Mouse (Mus musculus): ENCODE measurements around the gene Acly. TPM values are rescaled to one million over a fixed set of nuclear protein-coding genes. Genes with fewer than 3 reads are reported as not detected.

Acly gene
- polyA plus RNA-seq, 1 experiment from 2014 or later = 189 TPM

DNA sequence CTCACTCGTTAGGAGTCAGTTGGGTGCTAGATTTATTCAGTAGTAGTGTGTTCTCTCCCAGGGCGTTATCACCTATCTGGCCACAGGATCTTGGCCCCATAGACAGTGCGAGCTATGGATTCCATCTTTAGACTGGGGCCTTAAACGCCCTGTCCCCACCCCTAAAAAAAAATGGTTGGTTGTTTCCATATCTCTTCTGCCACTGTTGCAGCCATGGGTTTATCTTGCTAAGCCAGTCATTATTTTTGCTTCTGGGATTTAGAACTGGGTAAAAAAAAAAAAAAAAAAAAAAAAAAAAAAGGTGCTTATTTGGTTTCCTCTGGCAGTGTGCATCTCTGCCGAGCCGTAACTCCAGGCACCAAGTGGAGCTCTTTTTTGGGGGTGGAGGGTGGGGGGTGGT lies 36.9 kb upstream of the Acly start:
- Histone ChIP-seq H3K4me1 (peaks cover 4% of the 10 kb centered on the region), H3K27me3 (no peaks in the 10 kb centered on the region; the same call in 1 of the 2 replicates), H3K4me2 (no peak overlapping the region), H3K36me3 (no peaks in the 10 kb centered on the region), H3K9me3 (no peaks in the 10 kb centered on the region), H3K27ac (no peak overlapping the region), H3K4me3 (no peak overlapping the region), H3K9ac (no peak overlapping the region)
- ATAC-seq (ENCODE audit: insufficient number of reproducible peaks, low FRiP score, low TSS enrichment, low read depth) = no peak
- WGBS = 83% methylated on average over 6 of the region's 6 CpGs

DNA sequence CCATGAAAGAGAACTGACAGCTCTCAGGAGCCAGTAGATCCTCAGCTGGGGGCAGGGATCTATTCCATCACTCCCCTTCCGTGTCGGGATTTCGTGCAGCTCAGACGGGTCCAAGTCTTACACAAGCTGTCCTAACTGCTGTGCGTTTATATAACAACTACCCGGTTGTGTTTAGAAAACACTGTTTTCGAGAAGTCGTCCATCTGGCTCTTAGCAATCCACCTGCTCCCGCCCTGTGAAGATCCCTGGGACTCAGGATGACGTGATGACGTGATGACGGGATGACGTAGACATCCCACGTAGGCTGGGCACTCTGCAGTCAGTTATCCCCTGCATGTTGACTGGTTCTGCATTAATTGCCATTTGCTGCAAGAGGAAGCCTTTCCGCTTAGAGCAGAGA lies 36.5 kb upstream of the Acly start:
- WGBS = 78% methylated on average over 15 of the region's 15 CpGs
- Histone ChIP-seq H3K9me3 (no peaks in the 10 kb centered on the region), H3K4me3 (no peak overlapping the region), H3K27ac (no peak overlapping the region), H3K36me3 (no peaks in the 10 kb centered on the region), H3K4me1 (peaks cover 4% of the 10 kb centered on the region), H3K27me3 (no peaks in the 10 kb centered on the region; the same call in 1 of the 2 replicates), H3K9ac (no peak overlapping the region), H3K4me2 (no peak overlapping the region)
- ATAC-seq (ENCODE audit: insufficient number of reproducible peaks, low FRiP score, low TSS enrichment, low read depth) = no peak

DNA sequence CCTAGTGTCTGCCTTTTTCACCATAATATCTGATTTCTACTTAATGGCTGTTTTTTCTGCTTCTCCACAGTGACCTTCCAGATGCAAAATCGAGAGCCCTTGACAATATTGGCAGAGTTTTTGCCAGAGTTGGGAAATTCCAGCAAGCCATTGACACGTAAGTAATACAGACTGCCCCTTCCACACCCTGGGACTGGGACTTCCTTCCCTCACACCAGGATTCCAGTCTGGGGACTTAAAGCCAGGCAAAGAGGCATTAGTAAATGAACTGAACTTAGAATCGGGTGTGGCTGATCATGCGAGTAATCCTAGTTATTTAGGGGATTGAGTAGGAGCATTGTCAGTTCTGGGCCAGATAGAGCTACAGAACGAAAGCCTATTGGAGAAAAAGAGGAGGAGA lies 33.9 kb upstream of the Acly start:
- Histone ChIP-seq H3K9ac (no peak overlapping the region), H3K4me1 (no peaks in the 10 kb centered on the region), H3K36me3 (no peaks in the 10 kb centered on the region), H3K27ac (no peak overlapping the region), H3K27me3 (no peaks in the 10 kb centered on the region; the same call in 1 of the 2 replicates), H3K4me2 (no peak overlapping the region), H3K9me3 (no peaks in the 10 kb centered on the region), H3K4me3 (no peak overlapping the region)
- 59% methylated on average over 5 of the region's 5 CpGs for WGBS
- ATAC-seq (ENCODE audit: insufficient number of reproducible peaks, low FRiP score, low TSS enrichment, low read depth) = no peak

DNA sequence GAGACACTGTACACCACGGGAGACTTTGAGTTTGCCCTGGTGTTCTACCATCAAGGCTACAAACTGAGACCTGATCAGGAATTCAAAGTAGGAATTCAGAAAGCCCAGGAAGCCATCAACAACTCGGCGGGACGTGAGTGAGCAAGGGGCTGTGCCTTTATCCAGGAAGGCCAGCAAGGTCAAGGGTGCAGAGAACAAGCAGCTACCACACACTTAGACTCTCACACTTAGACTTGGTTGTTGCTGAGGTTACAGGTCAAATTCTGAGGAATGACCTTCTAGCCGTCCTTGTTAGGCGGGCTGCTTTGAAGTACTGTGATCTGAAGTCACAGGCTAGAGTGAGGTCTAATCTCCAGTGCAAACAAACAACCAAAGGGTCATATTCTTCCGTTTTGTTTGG lies 31.7 kb upstream of the Acly start:
- Histone ChIP-seq H3K4me2 (no peak overlapping the region), H3K36me3 (no peaks in the 10 kb centered on the region), H3K27me3 (no peaks in the 10 kb centered on the region; the same call in 1 of the 2 replicates), H3K9ac (no peak overlapping the region), H3K4me1 (peaks cover 4% of the 10 kb centered on the region; the same call in 1 of the 2 replicates), H3K27ac (no peak overlapping the region), H3K9me3 (no peaks in the 10 kb centered on the region), H3K4me3 (no peak overlapping the region)
- ATAC-seq (ENCODE audit: insufficient number of reproducible peaks, low FRiP score, low TSS enrichment, low read depth) = no peak
- WGBS = 45% methylated on average over 7 of the region's 7 CpGs

DNA sequence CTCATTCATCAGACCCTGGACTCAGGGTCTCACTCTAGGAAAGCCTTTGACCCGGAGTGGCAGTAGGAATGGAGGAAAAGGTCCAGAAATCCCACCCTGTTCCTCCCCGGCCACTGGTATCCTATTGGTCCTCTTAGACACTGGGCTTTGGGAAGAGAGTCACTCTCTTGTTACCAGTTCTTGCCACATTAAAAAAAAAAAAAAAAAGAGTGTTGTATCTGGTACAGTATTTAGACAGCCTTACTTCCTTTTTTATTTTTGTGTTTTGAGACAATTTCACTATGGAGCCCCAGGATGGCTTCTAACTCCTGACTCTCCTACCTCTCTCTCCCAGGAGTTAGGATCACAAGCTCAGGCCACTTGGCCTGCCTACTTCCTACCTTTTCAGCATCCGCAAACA lies 29.8 kb upstream of the Acly start:
- Histone ChIP-seq H3K36me3 (no peaks in the 10 kb centered on the region), H3K27me3 (no peaks in the 10 kb centered on the region; the same call in 1 of the 2 replicates), H3K4me2 (no peak overlapping the region), H3K9me3 (no peaks in the 10 kb centered on the region), H3K9ac (no peak overlapping the region), H3K4me1 (peaks cover 4% of the 10 kb centered on the region; the same call in 1 of the 2 replicates), H3K4me3 (no peak overlapping the region), H3K27ac (no peak overlapping the region)
- no peak for ATAC-seq (ENCODE audit: insufficient number of reproducible peaks, low FRiP score, low TSS enrichment, low read depth)
- 70% methylated on average over 3 of the region's 3 CpGs for WGBS

GRCm38 (mm10) chr11:100555583-100555982 lies 27.8 kb upstream of the Acly start:
- Histone ChIP-seq H3K9me3 (no peaks in the 10 kb centered on the region), H3K4me3 (peak overlapping the region; percentile 7; the same call in 1 of the 2 replicates), H3K4me2 (peak overlapping the region; percentile 33; the same call in 1 of the 2 replicates), H3K9ac (no peak overlapping the region), H3K27me3 (no peaks in the 10 kb centered on the region), H3K36me3 (no peaks in the 10 kb centered on the region), H3K27ac (no peak overlapping the region), H3K4me1 (peaks cover 4% of the 10 kb centered on the region; the same call in 1 of the 2 replicates)
- ATAC-seq (ENCODE audit: insufficient number of reproducible peaks, low FRiP score, low TSS enrichment, low read depth) = no peak
- 20% methylated on average over 11 of the region's 11 CpGs for WGBS

- ATAC-seq (ENCODE audit: insufficient number of reproducible peaks, low FRiP score, low TSS enrichment, low read depth) = no peak
- Histone ChIP-seq H3K4me1 (peaks cover 4% of the 10 kb centered on the region; the same call in 1 of the 2 replicates), H3K9me3 (no peaks in the 10 kb centered on the region), H3K27me3 (no peaks in the 10 kb centered on the region), H3K36me3 (no peaks in the 10 kb centered on the region), H3K4me3 (no peak overlapping the region), H3K27ac (no peak overlapping the region), H3K9ac (no peak overlapping the region), H3K4me2 (no peak overlapping the region)
- WGBS = 83% methylated on average over 4 of the region's 4 CpGs
Measured at GRCm38 (mm10) chr11:100552842-100553241, 25.0 kb upstream of the Acly start.

GRCm38 (mm10) chr11:100550101-100550500 lies 22.3 kb upstream of the Acly start:
- H3K9me3 ChIP-seq = no peaks in the 10 kb centered on the region
- H3K9ac ChIP-seq = no peak overlapping the region
- H3K4me2 ChIP-seq = no peak overlapping the region
- H3K27ac ChIP-seq = no peak overlapping the region
- peaks cover 8% of the 10 kb centered on the region; the same call in 1 of the 2 replicates for H3K4me1 ChIP-seq
- no peaks in the 10 kb centered on the region for H3K36me3 ChIP-seq
- no peak for ATAC-seq (ENCODE audit: insufficient number of reproducible peaks, low FRiP score, low TSS enrichment, low read depth)
- WGBS = 66% methylated on average over 6 of the region's 6 CpGs
- no peak overlapping the region for H3K4me3 ChIP-seq
- no peaks in the 10 kb centered on the region for H3K27me3 ChIP-seq

- Histone ChIP-seq H3K4me1 (peaks cover 13% of the 10 kb centered on the region; the same call in 1 of the 2 replicates), H3K4me3 (no peak overlapping the region), H3K27me3 (no peaks in the 10 kb centered on the region), H3K4me2 (no peak overlapping the region), H3K36me3 (no peaks in the 10 kb centered on the region), H3K27ac (no peak overlapping the region), H3K9ac (no peak overlapping the region), H3K9me3 (no peaks in the 10 kb centered on the region)
- 84% methylated on average over 8 of the region's 8 CpGs for WGBS
- ATAC-seq (ENCODE audit: insufficient number of reproducible peaks, low FRiP score, low TSS enrichment, low read depth) = no peak
Measured at GRCm38 (mm10) chr11:100549466-100549865, 21.7 kb upstream of the Acly start.

GRCm38 (mm10) chr11:100548141-100548540 lies 20.3 kb upstream of the Acly start:
- 65% methylated on average over 6 of the region's 6 CpGs for WGBS
- Histone ChIP-seq H3K9ac (no peak overlapping the region), H3K4me1 (peaks cover 13% of the 10 kb centered on the region; the same call in 1 of the 2 replicates), H3K36me3 (no peaks in the 10 kb centered on the region), H3K27ac (no peak overlapping the region), H3K4me3 (no peak overlapping the region), H3K27me3 (no peaks in the 10 kb centered on the region), H3K4me2 (no peak overlapping the region), H3K9me3 (no peaks in the 10 kb centered on the region)
- ATAC-seq (ENCODE audit: insufficient number of reproducible peaks, low FRiP score, low TSS enrichment, low read depth) = no peak

DNA sequence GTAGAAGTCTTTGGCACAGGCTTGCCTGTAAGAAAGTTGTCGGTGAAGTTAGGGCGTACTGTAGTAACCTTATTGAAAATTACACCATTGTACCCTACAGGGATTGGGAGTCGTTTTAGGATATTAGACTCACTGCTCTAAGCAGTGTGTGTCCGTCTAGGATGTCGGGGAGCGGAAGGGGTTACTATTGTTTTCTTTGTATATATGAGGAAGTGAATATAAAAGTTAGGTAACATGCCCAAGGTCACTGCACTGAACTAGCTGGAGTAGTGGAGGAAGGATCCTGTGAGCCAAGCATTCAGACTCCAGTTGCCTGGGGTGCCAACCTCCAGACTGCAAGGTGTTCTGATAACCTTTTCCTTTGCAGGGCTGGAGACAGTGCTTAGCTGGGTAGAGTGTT lies 19.2 kb upstream of the Acly start:
- no peak overlapping the region for H3K9ac ChIP-seq
- H3K4me1 ChIP-seq = peaks cover 13% of the 10 kb centered on the region; the same call in 1 of the 2 replicates
- WGBS = 85% methylated on average over 6 of the region's 6 CpGs
- no peaks in the 10 kb centered on the region for H3K27me3 ChIP-seq
- H3K4me2 ChIP-seq = no peak overlapping the region
- no peaks in the 10 kb centered on the region for H3K9me3 ChIP-seq
- no peak overlapping the region for H3K4me3 ChIP-seq
- no peak overlapping the region for H3K27ac ChIP-seq
- no peak for ATAC-seq (ENCODE audit: insufficient number of reproducible peaks, low FRiP score, low TSS enrichment, low read depth)
- H3K36me3 ChIP-seq = no peaks in the 10 kb centered on the region

DNA sequence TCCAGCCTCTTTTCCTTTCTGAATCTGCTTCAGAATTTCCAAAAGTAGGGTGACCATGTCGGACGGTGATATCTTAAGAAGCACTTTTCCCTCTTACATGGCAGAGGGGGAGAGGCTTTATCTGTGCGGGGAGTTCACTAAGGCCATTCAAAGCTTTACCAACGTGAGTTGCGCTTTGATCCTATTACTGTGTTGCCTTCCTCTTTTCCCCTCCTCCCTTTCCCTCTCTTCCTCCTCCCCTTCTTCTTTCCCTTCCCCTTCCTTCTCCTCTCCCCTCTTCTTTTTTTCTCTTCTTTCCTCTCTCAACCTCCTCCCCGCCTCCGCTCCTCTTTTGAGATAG lies 17.9 kb upstream of the Acly start:
- H3K9ac ChIP-seq = peak overlapping the region; percentile 48; the same call in 1 of the 2 replicates
- WGBS = 31% methylated on average over 7 of the region's 7 CpGs
- H3K4me1 ChIP-seq = peaks cover 13% of the 10 kb centered on the region; the same call in 1 of the 2 replicates
- H3K4me2 ChIP-seq = peak overlapping the region; percentile 86
- no peak for ATAC-seq (ENCODE audit: insufficient number of reproducible peaks, low FRiP score, low TSS enrichment, low read depth)
- peak overlapping the region; percentile 45 for H3K4me3 ChIP-seq
- no peaks in the 10 kb centered on the region for H3K36me3 ChIP-seq
- no peaks in the 10 kb centered on the region for H3K27me3 ChIP-seq
- H3K27ac ChIP-seq = peak overlapping the region; percentile 65; the same call in 1 of the 2 replicates
- no peaks in the 10 kb centered on the region for H3K9me3 ChIP-seq

All from limb, embryonic 15.5 days (tissue).